Mouse (Mus musculus): ENCODE measurements around the gene Mepe. TPM values are rescaled to one million over a fixed set of nuclear protein-coding genes. Genes with fewer than 3 reads are reported as not detected.

Mepe gene
- polyA plus RNA-seq, 1 experiment from 2014 or later, result not detected

GRCm38 (mm10) chr5:104333643-104334042 lies 8.5 kb downstream of the Mepe start:
- H3K36me3 ChIP-seq, result no peaks in the 10 kb centered on the region
- ATAC-seq (replicated peaks; ENCODE audit: low FRiP score), result 0 out of 2 replicates have a peak, but pooled peaks have one; percentile 49
- no peak overlapping the region for H3K4me2 ChIP-seq
- no peak overlapping the region for H3K4me3 ChIP-seq (replicated peaks)
- peaks cover 4% of the 10 kb centered on the region; the same call in 1 of the 2 replicates for H3K4me1 ChIP-seq
- no peaks in the 10 kb centered on the region for H3K9me3 ChIP-seq (replicated peaks)
- 0 out of 2 replicates have a peak, but pooled peaks cover 3% of the 10 kb centered on the region for H3K27me3 ChIP-seq
- no peak overlapping the region for H3K9ac ChIP-seq
- 75% methylated on average over 6 of the region's 6 CpGs for WGBS
- no peak overlapping the region for H3K27ac ChIP-seq

- H3K9me3 ChIP-seq (replicated peaks), result no peaks in the 10 kb centered on the region
- WGBS, result 79% methylated on average over 14 of the region's 14 CpGs
- H3K36me3 ChIP-seq, result no peaks in the 10 kb centered on the region
- ATAC-seq (replicated peaks; ENCODE audit: low FRiP score), result no peak
- no peak overlapping the region for H3K27ac ChIP-seq
- no peak overlapping the region for H3K9ac ChIP-seq
- H3K4me3 ChIP-seq (replicated peaks), result no peak overlapping the region
- H3K4me2 ChIP-seq, result no peak overlapping the region
- H3K27me3 ChIP-seq, result 0 out of 2 replicates have a peak, but pooled peaks cover 3% of the 10 kb centered on the region
- peaks cover 4% of the 10 kb centered on the region; the same call in 1 of the 2 replicates for H3K4me1 ChIP-seq
Measured at GRCm38 (mm10) chr5:104334516-104334915, 9.4 kb downstream of the Mepe start.

- no peak overlapping the region for H3K4me3 ChIP-seq (replicated peaks)
- H3K27ac ChIP-seq, result no peak overlapping the region
- H3K36me3 ChIP-seq, result no peaks in the 10 kb centered on the region
- H3K4me2 ChIP-seq, result no peak overlapping the region
- H3K9ac ChIP-seq, result no peak overlapping the region
- H3K27me3 ChIP-seq, result 0 out of 2 replicates have a peak, but pooled peaks cover 2% of the 10 kb centered on the region
- 86% methylated on average over 5 of the region's 5 CpGs for WGBS
- ATAC-seq (replicated peaks; ENCODE audit: low FRiP score), result no peak
- H3K4me1 ChIP-seq, result peaks cover 4% of the 10 kb centered on the region; the same call in 1 of the 2 replicates
- no peaks in the 10 kb centered on the region for H3K9me3 ChIP-seq (replicated peaks)
Measured at GRCm38 (mm10) chr5:104335962-104336361, 10.8 kb downstream of the Mepe start.

- Histone ChIP-seq H3K27ac (no peak overlapping the region), H3K9ac (no peak overlapping the region), H3K4me3 (replicated peaks) (no peak overlapping the region), H3K4me1 (peaks cover 4% of the 10 kb centered on the region; the same call in 1 of the 2 replicates), H3K36me3 (no peaks in the 10 kb centered on the region), H3K9me3 (replicated peaks) (no peaks in the 10 kb centered on the region), H3K27me3 (no peaks in the 10 kb centered on the region), H3K4me2 (no peak overlapping the region)
- WGBS, result 85% methylated on average over 4 of the region's 4 CpGs
- no peak for ATAC-seq (replicated peaks; ENCODE audit: low FRiP score)
Measured at GRCm38 (mm10) chr5:104337491-104337890, 12.4 kb downstream of the Mepe start.

- Histone ChIP-seq H3K9me3 (replicated peaks) (no peaks in the 10 kb centered on the region), H3K27ac (no peak overlapping the region), H3K9ac (no peak overlapping the region), H3K4me3 (replicated peaks) (no peak overlapping the region), H3K4me1 (no peaks in the 10 kb centered on the region), H3K27me3 (no peaks in the 10 kb centered on the region), H3K36me3 (no peaks in the 10 kb centered on the region), H3K4me2 (no peak overlapping the region)
- WGBS, result 86% methylated on average over 5 of the region's 5 CpGs
- no peak for ATAC-seq (replicated peaks; ENCODE audit: low FRiP score)
Measured at GRCm38 (mm10) chr5:104339009-104339408, 13.9 kb downstream of the Mepe start.

- Histone ChIP-seq H3K4me3 (replicated peaks) (no peak overlapping the region), H3K4me1 (no peaks in the 10 kb centered on the region), H3K9me3 (replicated peaks) (no peaks in the 10 kb centered on the region), H3K36me3 (no peaks in the 10 kb centered on the region), H3K9ac (no peak overlapping the region), H3K4me2 (0 out of 2 replicates have a peak overlapping the region, but pooled peaks have one; percentile 2), H3K27ac (no peak overlapping the region), H3K27me3 (no peaks in the 10 kb centered on the region)
- ATAC-seq (replicated peaks; ENCODE audit: low FRiP score), result peak; percentile 83; the same call in 1 of the 2 replicates
- WGBS, result 18% methylated on average over 14 of the region's 14 CpGs
Measured at GRCm38 (mm10) chr5:104339706-104340512, 14.8 kb downstream of the Mepe start.

- no peak overlapping the region for H3K9ac ChIP-seq
- ATAC-seq (replicated peaks; ENCODE audit: low FRiP score), result no peak; the same call in 1 of the 2 replicates
- H3K36me3 ChIP-seq, result no peaks in the 10 kb centered on the region
- 90% methylated on average over 4 of the region's 4 CpGs for WGBS
- H3K4me1 ChIP-seq, result no peaks in the 10 kb centered on the region
- no peak overlapping the region for H3K4me2 ChIP-seq
- no peak overlapping the region for H3K27ac ChIP-seq
- H3K4me3 ChIP-seq (replicated peaks), result no peak overlapping the region
- no peaks in the 10 kb centered on the region for H3K9me3 ChIP-seq (replicated peaks)
- H3K27me3 ChIP-seq, result no peaks in the 10 kb centered on the region
Measured at GRCm38 (mm10) chr5:104340513-104340829, 15.3 kb downstream of the Mepe start.

GRCm38 (mm10) chr5:104342881-104343280 lies 17.8 kb downstream of the Mepe start:
- Histone ChIP-seq H3K36me3 (no peaks in the 10 kb centered on the region), H3K9me3 (replicated peaks) (no peaks in the 10 kb centered on the region), H3K27me3 (no peaks in the 10 kb centered on the region), H3K4me3 (replicated peaks) (no peak overlapping the region), H3K27ac (no peak overlapping the region), H3K4me2 (no peak overlapping the region), H3K4me1 (no peaks in the 10 kb centered on the region), H3K9ac (no peak overlapping the region)
- ATAC-seq (replicated peaks; ENCODE audit: low FRiP score), result no peak
- WGBS, result 45% methylated on average over 6 of the region's 6 CpGs

- no peak overlapping the region for H3K4me2 ChIP-seq
- 74% methylated on average over 9 of the region's 9 CpGs for WGBS
- no peak overlapping the region for H3K9ac ChIP-seq
- no peak overlapping the region for H3K4me3 ChIP-seq (replicated peaks)
- H3K27ac ChIP-seq, result no peak overlapping the region
- H3K36me3 ChIP-seq, result no peaks in the 10 kb centered on the region
- no peak for ATAC-seq (replicated peaks; ENCODE audit: low FRiP score)
- H3K9me3 ChIP-seq (replicated peaks), result no peaks in the 10 kb centered on the region
- H3K27me3 ChIP-seq, result no peaks in the 10 kb centered on the region
- no peaks in the 10 kb centered on the region for H3K4me1 ChIP-seq
Measured at GRCm38 (mm10) chr5:104344526-104345240, 19.6 kb downstream of the Mepe start.

- H3K27ac ChIP-seq, result no peak overlapping the region
- H3K4me2 ChIP-seq, result no peak overlapping the region
- 74% methylated on average over 6 of the region's 6 CpGs for WGBS
- H3K9ac ChIP-seq, result no peak overlapping the region
- no peak overlapping the region for H3K4me3 ChIP-seq (replicated peaks)
- H3K4me1 ChIP-seq, result no peaks in the 10 kb centered on the region
- H3K36me3 ChIP-seq, result no peaks in the 10 kb centered on the region
- no peaks in the 10 kb centered on the region for H3K27me3 ChIP-seq
- no peaks in the 10 kb centered on the region for H3K9me3 ChIP-seq (replicated peaks)
- ATAC-seq (replicated peaks; ENCODE audit: low FRiP score), result no peak
Measured at GRCm38 (mm10) chr5:104345241-104345630, 20.1 kb downstream of the Mepe start.

- H3K36me3 ChIP-seq, result no peaks in the 10 kb centered on the region
- H3K27me3 ChIP-seq, result no peaks in the 10 kb centered on the region
- WGBS, result 81% methylated on average over 1 of the region's 1 CpGs
- H3K27ac ChIP-seq, result no peak overlapping the region
- no peak overlapping the region for H3K4me3 ChIP-seq (replicated peaks)
- H3K9ac ChIP-seq, result no peak overlapping the region
- no peaks in the 10 kb centered on the region for H3K4me1 ChIP-seq
- no peaks in the 10 kb centered on the region for H3K9me3 ChIP-seq (replicated peaks)
- H3K4me2 ChIP-seq, result no peak overlapping the region
- ATAC-seq (replicated peaks; ENCODE audit: low FRiP score), result no peak
Measured at GRCm38 (mm10) chr5:104351041-104351440, 25.9 kb downstream of the Mepe start.

- Histone ChIP-seq H3K4me2 (no peak overlapping the region), H3K9ac (no peak overlapping the region), H3K27ac (0 out of 2 replicates have a peak overlapping the region, but pooled peaks have one; percentile 18), H3K9me3 (replicated peaks) (no peaks in the 10 kb centered on the region), H3K27me3 (no peaks in the 10 kb centered on the region), H3K4me1 (no peaks in the 10 kb centered on the region), H3K36me3 (no peaks in the 10 kb centered on the region), H3K4me3 (replicated peaks) (no peak overlapping the region)
- WGBS, result 51% methylated on average over 5 of the region's 5 CpGs
- ATAC-seq (replicated peaks; ENCODE audit: low FRiP score), result no peak
Measured at GRCm38 (mm10) chr5:104351874-104352273, 26.7 kb downstream of the Mepe start.

Data from kidney, embryonic 15.5 days (tissue).